Comparison of ENCODE assay signal across 11 mouse cellular contexts in the genomic region with DNA sequence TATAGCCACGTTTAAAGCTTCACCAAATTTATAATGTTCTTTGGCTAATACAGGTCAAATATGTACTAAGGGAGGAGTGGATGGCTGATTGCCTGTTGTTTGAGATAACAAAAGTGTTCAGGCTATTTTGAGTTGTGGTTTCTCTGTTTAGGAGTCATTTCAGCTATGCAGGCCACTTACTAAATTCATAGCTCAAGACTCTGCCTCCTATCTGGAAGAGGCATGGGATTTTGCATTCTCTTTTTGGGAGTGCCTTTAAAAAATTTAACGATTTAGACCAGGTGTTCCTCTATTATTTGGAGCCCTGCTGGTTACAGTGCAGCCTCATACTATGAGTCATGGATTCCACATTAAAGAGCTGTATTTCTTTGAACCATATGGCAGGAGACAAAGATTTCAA. TPM values are rescaled to one million over a fixed set of nuclear protein-coding genes. Genes with fewer than 3 reads are reported as not detected.
DNase-seq lines count a peak whose midpoint lies in the region; ATAC-seq and TF ChIP-seq lines count a peak whose summit lies in the region.
"Had no signal": no experiment of that assay in that cellular context is flagged by ENCODE, and none has a peak within 500 bp of the region (broad histone marks: within the 10 kb centered on the region; RNA-seq: fewer than 3 reads in every experiment).

No protein-coding gene starts in this region.

- peaks cover 25% of the 10 kb centered on the region; the same call in 1 of the 2 replicates for H3K79me2 ChIP-seq in liver, adult 2 months (ENCODE audit: control insufficient read depth, insufficient read depth, low read length)
- peaks cover 99% of the 10 kb centered on the region for H3K79me2 ChIP-seq in myocyte (ENCODE audit: control insufficient read depth, insufficient read depth)

- peaks cover 10% of the 10 kb centered on the region; the same call in 1 of the 2 replicates for H3K4me1 ChIP-seq in liver, adult 2 months (ENCODE audit: control insufficient read depth, insufficient read depth, low read length)
- H3K4me1 ChIP-seq in heart, embryonic 16.5 days (ENCODE audit: control insufficient read depth, insufficient read depth, low read length) = peaks cover 59% of the 10 kb centered on the region
- H3K4me1 ChIP-seq: forebrain, embryonic 10.5 days; midbrain, embryonic 10.5 days had no signal

- 29% methylated on average over 2 of the region's 2 CpGs for WGBS in liver, adult 2 months
- 20% methylated on average over 2 of the region's 2 CpGs for WGBS in heart, embryonic 16.5 days

- H3ac ChIP-seq in myocyte (ENCODE audit: control insufficient read depth, insufficient read length) = no peak overlapping the region

- TF ChIP-seq CTCF in liver, adult 2 months (IDR thresholded peaks at IDR 0.05; ENCODE audit: low read depth, low read length) = no peak

- H3K9me3 ChIP-seq in heart, embryonic 16.5 days (replicated peaks; ENCODE audit: control insufficient read depth, low read length) = no peaks in the 10 kb centered on the region
- H3K9me3 ChIP-seq: forebrain, embryonic 10.5 days; midbrain, embryonic 10.5 days had no signal

- H3K4me2 ChIP-seq in heart, embryonic 16.5 days (ENCODE audit: low read depth, low read length) = peak overlapping the region; percentile 56
- H3K4me2 ChIP-seq in myocyte (ENCODE audit: low read depth) = peak overlapping the region; percentile 63

- no peak overlapping the region for H3K4me3 ChIP-seq in liver, adult 2 months (ENCODE audit: insufficient read depth, low read depth, low read length)
- peak overlapping the region; percentile 21 for H3K4me3 ChIP-seq in heart, embryonic 16.5 days (ENCODE audit: low read length)
- no peak overlapping the region for H3K4me3 ChIP-seq in myocyte
- H3K4me3 ChIP-seq: forebrain, embryonic 10.5 days; midbrain, embryonic 10.5 days had no signal

- no peak overlapping the region for H3K27ac ChIP-seq in liver, adult 2 months (replicated peaks; ENCODE audit: insufficient read depth, low read depth, low read length)
- peak overlapping the region; percentile 91 for H3K27ac ChIP-seq in heart, embryonic 16.5 days (ENCODE audit: low read length)
- H3K27ac ChIP-seq: forebrain, embryonic 10.5 days; midbrain, embryonic 10.5 days had no signal

- no peaks in the 10 kb centered on the region for H3K36me3 ChIP-seq in liver, adult 2 months (ENCODE audit: control insufficient read depth, insufficient read depth, low read length)
- no peaks in the 10 kb centered on the region for H3K36me3 ChIP-seq in heart, embryonic 16.5 days (ENCODE audit: control insufficient read depth, insufficient read depth)
- no peaks in the 10 kb centered on the region for H3K36me3 ChIP-seq in myocyte (ENCODE audit: control insufficient read depth, insufficient read depth)
- H3K36me3 ChIP-seq: forebrain, embryonic 10.5 days; midbrain, embryonic 10.5 days had no signal

- peak; percentile 66 for ATAC-seq in heart, embryonic 16.5 days (replicated peaks; ENCODE audit: extremely low read depth, insufficient read depth, low FRiP score)

- H3K27me3 ChIP-seq in liver, adult 2 months (ENCODE audit: control insufficient read depth, insufficient read depth, low read length) = no peaks in the 10 kb centered on the region
- no peaks in the 10 kb centered on the region for H3K27me3 ChIP-seq in heart, embryonic 16.5 days (ENCODE audit: control insufficient read depth, insufficient read depth, low read length)
- H3K27me3 ChIP-seq in myocyte (ENCODE audit: control insufficient read depth, insufficient read depth, insufficient read length) = no peaks in the 10 kb centered on the region

- DNase-seq in liver, adult 2 months (ENCODE audit: extremely low read depth, low read depth, low spot score) = peak; percentile 55
- no peak for DNase-seq in liver
- DNase-seq in Muller cell, postnatal 12 days (ENCODE audit: inconsistent ontology term) = peak; percentile 88
- DNase-seq in cerebellum, adult 9-11 months = no peak
- no peak for DNase-seq in layer of hippocampus, postnatal 10 days (ENCODE audit: low spot score in 2 of 2)
- no peak for DNase-seq in frontal cortex, postnatal 25 days (ENCODE audit: low spot score in 2 of 2)
- DNase-seq: cerebellum, adult 9-10 months had no signal

- H3K9ac ChIP-seq in liver, adult 2 months (ENCODE audit: low read depth, low read length) = no peak overlapping the region
- H3K9ac ChIP-seq in heart, embryonic 16.5 days (ENCODE audit: low read length) = no peak overlapping the region

- no peak for TF ChIP-seq POLR2A in liver, adult 2 months (IDR thresholded peaks at IDR 0.05; ENCODE audit: extremely low read depth, insufficient read depth, low read length)
- no peak for TF ChIP-seq POLR2A in myocyte (IDR thresholded peaks at IDR 0.05; ENCODE audit: insufficient read length, low read depth)

TF ChIP-seq in myocyte, 11 proteins besides CTCF, POLR2A, EP300 and RAD21:
- TF ChIP-seq E2F4 (IDR thresholded peaks at IDR 0.05; ENCODE audit: insufficient read depth) (no peak), MYOD1 (IDR thresholded peaks at IDR 0.05; ENCODE audit: control insufficient read depth in 1 of 3, insufficient read length in 2 of 3, low read depth in 2 of 3) (peak in 1 of 3 experiments; percentile 12)

RNA-seq across cellular contexts. Expression of a gene that starts 9.2 kb away (rescaled TPM):
- total RNA-seq in liver, adult 2 months (2014; rRNA removed) = 12.1 and 13.6 TPM in 2 replicates
- polyA plus RNA-seq in liver, adult 2 months (2012; rRNA removed) = 7.9 and 9.5 TPM in 2 replicates
- polyA plus RNA-seq in heart, embryonic 16.5 days (2015; fragmentation: Nextera tagmentation; extraction: Ambion mirVana) = 89.3 and 97.0 TPM in 2 replicates
- polyA plus RNA-seq in myocyte (2012; fragmentation: generic; extraction: Trizol) = 104 TPM
- total RNA-seq in layer of hippocampus, postnatal 10 days (2021) = 10 to 100 TPM; 34.4 to 40.2 TPM

Comparison
In these comparisons a context has a peak if more than half of its experiments do, and no peak if none do; other contexts are left out.
1. DNase-seq: peak in liver, adult 2 months (single experiment) and Muller cell, postnatal 12 days (single experiment); none in liver (single experiment), cerebellum, adult 9-11 months (single experiment), layer of hippocampus, postnatal 10 days (0 of 2) and frontal cortex, postnatal 25 days (0 of 2).